Mouse (Mus musculus): ENCODE data around the gene Rsrp1.
"Not testable (repeated sequence)": the region's sequence is repeated elsewhere in the genome, so short reads cannot be mapped to it uniquely, and the experiment has no call there.

Gene Rsrp1

GRCm38 (mm10) chr4:134923258-134924018 lies at the start of gene Rsrp1:
Rsrp1 (plus strand) TSS chr4:134923592.
- DNase-seq (ENCODE audit: extremely low read depth, low read depth, low spot score), result no peak

DNA sequence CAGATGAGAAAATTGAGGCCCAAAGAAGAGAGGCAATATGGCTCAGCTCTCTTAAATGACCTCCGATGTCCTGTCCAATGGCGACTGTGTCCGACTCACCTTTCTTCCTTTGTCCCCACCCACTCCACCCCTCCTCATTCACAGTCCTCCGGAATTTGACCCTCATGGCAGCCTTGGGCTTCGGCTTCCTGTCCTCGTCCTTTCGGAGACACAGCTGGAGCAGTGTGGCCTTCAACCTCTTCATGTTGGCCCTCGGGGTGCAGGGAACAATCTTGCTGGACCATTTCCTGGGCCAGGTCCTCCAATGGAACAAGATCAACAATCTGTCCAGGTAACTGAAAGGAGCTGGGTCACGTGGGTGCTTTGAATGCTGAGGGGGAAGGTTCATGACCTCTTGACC lies 47.2 kb upstream of the Rsrp1 start:
- no peak for DNase-seq (ENCODE audit: extremely low read depth, low read depth, low spot score)

DNA sequence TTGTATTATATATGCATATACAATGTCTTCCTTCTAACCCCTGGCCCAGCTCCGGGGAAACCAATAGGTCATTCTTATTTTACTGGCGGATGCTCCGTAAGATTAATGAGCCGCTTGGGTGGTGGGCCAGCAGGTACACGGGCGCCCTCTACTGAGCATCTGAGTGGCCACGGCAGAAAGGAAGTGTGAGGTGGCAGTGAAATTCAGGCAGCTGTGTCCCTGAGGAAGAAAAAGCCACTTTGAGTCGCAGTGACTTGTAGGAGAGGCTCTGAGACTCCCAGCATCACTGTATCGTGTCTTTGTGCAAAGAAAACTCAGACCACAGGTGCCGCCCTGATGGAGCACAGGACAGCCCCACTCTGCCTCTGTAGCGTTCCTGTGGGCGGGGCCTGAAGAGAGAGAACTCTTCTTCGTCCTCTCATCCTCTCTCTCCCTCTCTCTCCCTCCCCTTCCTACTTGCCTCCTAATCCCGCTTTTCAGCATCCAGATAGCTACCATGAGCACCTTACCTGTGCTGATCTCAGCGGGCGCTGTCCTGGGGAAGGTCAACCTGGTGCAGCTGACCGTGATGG lies 43.9 kb upstream of the Rsrp1 start:
- DNase-seq (ENCODE audit: extremely low read depth, low read depth, low spot score), result no peak

DNA sequence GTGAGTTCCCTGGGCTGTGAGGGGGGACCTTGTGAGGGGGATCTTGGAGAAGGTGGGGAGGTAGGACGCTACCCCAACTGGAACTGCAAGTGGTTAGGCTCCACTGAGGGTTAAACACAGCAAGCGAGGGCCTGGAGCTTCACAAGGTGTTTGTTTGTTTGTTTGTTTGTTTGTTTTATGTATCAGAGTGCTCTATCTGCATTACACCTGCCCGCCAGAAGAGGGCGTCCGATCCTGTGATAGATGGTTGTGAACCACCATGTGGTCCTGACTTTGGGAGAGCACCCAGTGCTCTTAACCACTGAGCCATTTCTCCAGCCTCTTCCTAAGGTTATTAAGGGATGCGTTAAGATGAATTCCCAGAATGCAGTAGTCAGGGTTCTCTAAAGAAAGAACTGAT lies 43.4 kb upstream of the Rsrp1 start:
- DNase-seq (ENCODE audit: extremely low read depth, low read depth, low spot score), result no peak

- DNase-seq (ENCODE audit: extremely low read depth, low read depth, low spot score), result no peak
These were observed 40.1 kb upstream of the Rsrp1 start for GRCm38 (mm10) chr4:134883266-134883665.

GRCm38 (mm10) chr4:134883808-134884207 lies 39.6 kb upstream of the Rsrp1 start:
- DNase-seq (ENCODE audit: extremely low read depth, low read depth, low spot score), result no peak

GRCm38 (mm10) chr4:134884364-134884763 lies 39.0 kb upstream of the Rsrp1 start:
- no peak for DNase-seq (ENCODE audit: extremely low read depth, low read depth, low spot score)

GRCm38 (mm10) chr4:134892096-134892495 lies 31.3 kb upstream of the Rsrp1 start:
- DNase-seq (ENCODE audit: extremely low read depth, low read depth, low spot score), result no peak

- DNase-seq (ENCODE audit: extremely low read depth, low read depth, low spot score), result no peak
These were observed 26.1 kb upstream of the Rsrp1 start for GRCm38 (mm10) chr4:134897256-134897655.

DNA sequence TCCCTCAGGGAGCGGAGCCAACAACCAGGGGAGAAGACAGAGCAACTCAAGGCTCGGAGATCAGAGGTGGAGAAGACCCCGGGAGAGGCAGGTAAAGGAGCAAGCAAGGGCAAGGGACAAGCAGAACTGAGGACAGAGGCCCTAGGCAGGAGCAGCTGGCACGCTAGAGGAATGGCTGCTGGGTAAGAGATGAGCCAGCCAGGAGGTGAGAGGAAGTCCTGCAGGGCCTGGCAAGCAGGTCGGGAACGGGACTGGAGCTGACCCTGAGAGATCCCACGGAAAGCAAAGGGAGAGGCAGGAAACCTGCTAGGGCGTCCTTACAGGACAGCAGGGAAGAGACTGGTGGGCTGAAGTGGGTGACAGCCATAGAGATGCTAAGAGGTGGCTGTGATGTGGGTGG lies 22.3 kb upstream of the Rsrp1 start:
- no peak for DNase-seq (ENCODE audit: extremely low read depth, low read depth, low spot score)

- DNase-seq (ENCODE audit: extremely low read depth, low read depth, low spot score), result no peak
These were observed 20.3 kb upstream of the Rsrp1 start for GRCm38 (mm10) chr4:134903046-134903445.

DNA sequence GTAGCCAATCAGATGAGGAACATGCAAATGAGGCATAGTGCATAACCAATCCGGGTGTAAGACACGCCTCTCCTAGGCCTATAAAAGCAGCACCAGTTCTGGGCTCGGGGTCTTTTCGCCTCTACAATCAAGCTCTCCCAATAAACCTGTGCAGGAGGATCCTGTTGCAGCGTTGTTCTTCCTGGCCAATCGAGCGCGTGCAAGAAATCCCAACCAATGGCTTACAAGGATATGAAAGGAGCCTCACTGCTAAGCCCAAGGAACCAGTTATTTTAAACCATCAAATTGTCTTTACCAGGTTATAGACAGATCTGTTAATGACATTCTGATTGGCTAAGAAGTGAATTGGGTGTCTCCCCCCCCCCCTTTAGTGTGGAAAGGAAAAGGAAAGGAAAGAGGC lies 12.0 kb upstream of the Rsrp1 start:
- DNase-seq (ENCODE audit: extremely low read depth, low read depth, low spot score), result not testable (repeated sequence)

GRCm38 (mm10) chr4:134913413-134913812 lies 10.0 kb upstream of the Rsrp1 start:
- no peak for DNase-seq (ENCODE audit: extremely low read depth, low read depth, low spot score)

DNA sequence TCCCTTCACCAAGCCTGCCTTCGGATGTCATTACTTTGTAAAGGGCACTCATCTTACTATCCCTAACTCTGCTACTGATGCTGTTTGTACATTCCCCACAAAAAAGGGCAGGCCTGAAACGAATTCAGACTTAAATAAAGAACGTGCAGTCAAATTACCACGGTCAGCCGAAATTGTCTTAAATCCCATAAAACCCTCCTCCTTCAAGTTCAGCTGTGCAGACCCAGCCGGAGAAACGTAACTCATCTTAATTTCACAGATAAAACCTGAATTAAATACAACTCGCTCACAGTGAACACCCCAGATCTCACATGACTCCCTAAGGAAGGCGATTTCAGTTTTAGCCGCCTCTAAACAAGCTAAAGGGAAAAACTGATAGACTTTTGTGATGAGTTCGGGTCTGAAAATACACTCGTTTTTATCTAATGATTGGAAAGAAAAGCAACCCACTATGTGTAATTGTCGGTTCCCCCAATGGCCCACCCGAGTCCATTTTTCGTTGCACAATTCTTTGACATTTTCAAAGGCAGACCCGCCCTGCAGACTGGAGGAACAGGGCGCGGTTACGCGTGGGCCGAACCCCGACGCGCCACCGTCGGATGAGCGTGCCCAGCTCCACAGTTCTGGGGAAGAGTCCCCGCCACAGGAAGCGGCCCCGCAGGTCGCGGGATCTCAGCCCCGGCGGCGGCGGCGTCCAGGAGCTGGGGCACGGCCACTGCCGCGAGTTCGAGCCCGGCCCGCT lies 9.1 kb upstream of the Rsrp1 start:
- DNase-seq (ENCODE audit: extremely low read depth, low read depth, low spot score), result no peak

DNA sequence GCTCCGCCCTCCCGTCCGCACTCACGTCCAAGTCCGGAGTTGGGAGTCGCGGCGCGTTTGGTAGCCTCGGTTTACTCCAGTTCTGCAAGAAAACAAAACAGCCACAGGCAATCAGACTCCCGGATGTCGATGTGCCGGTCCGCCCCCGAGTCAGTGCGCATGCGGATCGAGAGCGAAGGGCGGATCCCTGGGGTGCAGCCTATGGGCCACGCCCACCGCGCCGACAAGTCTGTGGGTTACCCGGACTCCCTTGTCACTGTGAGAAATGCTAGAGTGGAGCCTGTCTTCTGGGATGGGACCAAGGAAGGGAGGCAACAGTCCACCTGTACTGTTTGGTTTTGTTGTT lies 8.6 kb upstream of the Rsrp1 start, which contains the start of gene Tmem50a:
Gene Tmem50a, minus strand, starts transcription at position 161 of the 346 bp plus-strand sequence.
- DNase-seq (ENCODE audit: extremely low read depth, low read depth, low spot score), result no peak

DNA sequence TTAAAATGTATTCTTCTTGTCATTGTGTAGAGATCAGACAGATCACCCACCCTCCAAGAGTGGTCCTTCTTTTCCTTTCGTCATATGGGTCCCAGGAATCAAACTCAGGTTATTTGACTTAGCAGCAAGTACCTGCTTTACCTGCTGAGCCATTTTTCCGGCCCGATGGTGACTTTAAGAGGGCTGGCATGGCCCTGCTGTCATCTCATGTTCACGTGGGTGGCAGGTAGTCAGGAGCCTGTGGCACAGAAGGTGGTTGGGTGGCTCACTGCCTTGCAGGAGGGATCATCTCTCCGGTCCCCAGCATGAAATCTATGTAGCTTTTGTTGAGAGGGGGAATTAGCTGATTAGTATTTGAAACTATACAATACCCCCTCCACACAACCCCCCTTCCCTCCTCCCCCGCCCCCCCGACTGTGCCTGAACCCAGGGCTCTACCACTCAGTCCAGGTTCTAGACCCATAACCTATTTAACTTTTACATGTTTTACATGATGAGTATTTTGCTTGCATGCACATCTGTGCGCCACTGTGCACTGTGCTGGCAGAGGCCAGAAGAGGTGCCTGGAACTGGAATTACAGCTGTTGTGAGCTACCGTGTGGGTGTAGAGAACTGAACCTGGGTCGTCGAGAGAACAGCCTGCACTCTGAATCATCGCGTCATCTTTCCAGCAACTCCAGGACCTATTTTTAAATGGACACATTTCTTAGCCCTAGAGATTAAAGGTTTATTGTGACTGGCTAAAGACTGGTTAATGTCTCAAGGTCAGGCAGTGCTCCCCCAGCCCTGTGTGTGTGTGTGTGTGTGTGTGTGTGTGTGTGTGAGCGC lies 8.0 kb upstream of the Rsrp1 start:
- DNase-seq (ENCODE audit: extremely low read depth, low read depth, low spot score), result peak; percentile 66

GRCm38 (mm10) chr4:134917194-134917593 lies 6.2 kb upstream of the Rsrp1 start:
- DNase-seq (ENCODE audit: extremely low read depth, low read depth, low spot score), result no peak

- DNase-seq (ENCODE audit: extremely low read depth, low read depth, low spot score), result no peak
These were observed 5.0 kb upstream of the Rsrp1 start for GRCm38 (mm10) chr4:134918381-134918780.

GRCm38 (mm10) chr4:134919733-134920540 lies 3.5 kb upstream of the Rsrp1 start:
- no peak for DNase-seq (ENCODE audit: extremely low read depth, low read depth, low spot score)

GRCm38 (mm10) chr4:134920631-134921030 lies 2.8 kb upstream of the Rsrp1 start:
- no peak for DNase-seq (ENCODE audit: extremely low read depth, low read depth, low spot score)
